ENCODE assay signal across 15 mouse cellular contexts in genomic region chr4:134442216-134442615, GRCm38 (mm10).
"Had no signal": no experiment of that assay in that cellular context is flagged by ENCODE, and none has a peak within 500 bp of the region (broad histone marks: within the 10 kb centered on the region; RNA-seq: fewer than 3 reads in every experiment).

No protein-coding gene starts in this region.

- DNase-seq: gastrocnemius, adult 2 months; gastrocnemius, postnatal 10 days; gastrocnemius, postnatal 25 days; heart, adult 11 months; heart, adult 2 months; heart, postnatal 14 days; heart, postnatal 36 days; kidney, adult 18-20 months; kidney, adult 8-10 months; kidney, postnatal 10 days; kidney, postnatal 25 days; kidney, postnatal 4 days; layer of hippocampus, postnatal 36 days; left cerebral cortex, postnatal 4 days; liver had no signal
